Mouse (Mus musculus): Measurements from ENCODE around the gene Epas1. TPM values are rescaled to one million over a fixed set of nuclear protein-coding genes. Genes with fewer than 3 reads are reported as not detected.

The Epas1 gene
- polyA plus RNA-seq, 1 experiment from 2014 or later: 13.2 TPM

GRCm38 (mm10) chr17:86850700-86851337 is 97.3 kb downstream of the Epas1 start:
- no peak for TF ChIP-seq CTCF (IDR thresholded peaks at IDR 0.05; ENCODE audit: low read depth)
- Histone ChIP-seq H3K9ac (no peak overlapping the region), H3K36me3 (ENCODE audit: insufficient read depth) (no peaks in the 10 kb centered on the region), H3K27ac (ENCODE audit: low read depth) (no peak overlapping the region), H3K4me2 (no peak overlapping the region), H3K27me3 (ENCODE audit: insufficient read depth, low read length) (no peaks in the 10 kb centered on the region), H3K9me3 (ENCODE audit: low read depth, low read length) (no peaks in the 10 kb centered on the region), H3K4me1 (ENCODE audit: insufficient read depth) (no peaks in the 10 kb centered on the region), H3K4me3 (ENCODE audit: low read depth, low read length) (no peak overlapping the region)
- ATAC-seq (ENCODE audit: insufficient read depth) (no peak), DNase-seq (no peak)
- WGBS: 62% methylated on average over 9 of the region's 9 CpGs

DNA sequence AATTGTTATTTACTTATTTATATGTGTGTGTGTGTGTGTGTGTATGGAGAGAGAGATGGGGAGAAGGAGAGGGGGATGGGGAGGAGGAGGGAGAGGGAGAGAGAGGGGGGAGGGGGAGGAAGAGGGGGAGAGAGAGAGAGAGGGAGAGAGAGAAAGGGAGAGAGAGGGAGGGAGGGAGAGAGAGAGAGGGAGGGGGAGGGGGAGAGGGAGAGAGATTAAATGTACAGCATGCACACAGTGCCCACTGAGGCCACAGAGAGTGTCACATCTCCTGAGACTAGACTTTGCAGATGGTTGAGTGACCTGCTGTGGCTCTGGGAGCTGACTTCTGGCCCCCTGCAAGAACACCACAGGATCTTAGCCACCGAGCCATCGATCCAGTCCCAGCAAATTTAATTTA is 98.3 kb downstream of the Epas1 start:
- ATAC-seq (ENCODE audit: insufficient read depth): no peak
- H3K4me2 ChIP-seq: no peak overlapping the region
- 49% methylated on average over 2 of the region's 2 CpGs for WGBS
- TF ChIP-seq CTCF (IDR thresholded peaks at IDR 0.05; ENCODE audit: low read depth): no peak
- no peak overlapping the region for H3K9ac ChIP-seq
- no peak overlapping the region for H3K27ac ChIP-seq (ENCODE audit: low read depth)
- no peaks in the 10 kb centered on the region for H3K9me3 ChIP-seq (ENCODE audit: low read depth, low read length)
- no peaks in the 10 kb centered on the region for H3K36me3 ChIP-seq (ENCODE audit: insufficient read depth)
- no peak overlapping the region for H3K4me3 ChIP-seq (ENCODE audit: low read depth, low read length)
- H3K27me3 ChIP-seq (ENCODE audit: insufficient read depth, low read length): no peaks in the 10 kb centered on the region
- DNase-seq: no peak
- H3K4me1 ChIP-seq (ENCODE audit: insufficient read depth): no peaks in the 10 kb centered on the region

DNA sequence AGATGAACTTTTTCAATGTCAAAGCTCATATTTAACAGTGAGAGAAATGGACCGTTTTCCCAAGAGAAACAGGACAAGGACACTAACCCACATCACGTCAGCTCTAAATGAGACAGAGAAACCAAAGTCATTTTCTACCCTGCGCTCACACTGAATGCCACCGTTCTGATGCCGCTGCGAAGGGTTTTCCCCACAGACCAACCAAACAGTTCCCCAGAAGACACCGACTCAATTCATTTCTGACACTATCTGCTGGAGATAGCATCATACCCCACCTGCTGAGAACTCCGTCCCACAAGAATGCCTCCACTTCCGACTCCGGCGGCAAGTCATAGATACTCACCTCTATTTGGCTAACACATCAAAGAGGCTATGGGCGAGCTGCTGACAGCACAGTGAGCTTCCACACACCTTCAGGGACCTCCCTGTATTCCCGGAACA is 99.1 kb downstream of the Epas1 start:
- WGBS: 58% methylated on average over 13 of the region's 13 CpGs
- Histone ChIP-seq H3K27me3 (ENCODE audit: insufficient read depth, low read length) (no peaks in the 10 kb centered on the region), H3K27ac (ENCODE audit: low read depth) (no peak overlapping the region), H3K4me3 (ENCODE audit: low read depth, low read length) (no peak overlapping the region), H3K4me2 (no peak overlapping the region), H3K9ac (no peak overlapping the region), H3K36me3 (ENCODE audit: insufficient read depth) (no peaks in the 10 kb centered on the region), H3K4me1 (ENCODE audit: insufficient read depth) (no peaks in the 10 kb centered on the region), H3K9me3 (ENCODE audit: low read depth, low read length) (no peaks in the 10 kb centered on the region)
- ATAC-seq (ENCODE audit: insufficient read depth) (no peak), DNase-seq (no peak)
- TF ChIP-seq CTCF (IDR thresholded peaks at IDR 0.05; ENCODE audit: low read depth): no peak

DNA sequence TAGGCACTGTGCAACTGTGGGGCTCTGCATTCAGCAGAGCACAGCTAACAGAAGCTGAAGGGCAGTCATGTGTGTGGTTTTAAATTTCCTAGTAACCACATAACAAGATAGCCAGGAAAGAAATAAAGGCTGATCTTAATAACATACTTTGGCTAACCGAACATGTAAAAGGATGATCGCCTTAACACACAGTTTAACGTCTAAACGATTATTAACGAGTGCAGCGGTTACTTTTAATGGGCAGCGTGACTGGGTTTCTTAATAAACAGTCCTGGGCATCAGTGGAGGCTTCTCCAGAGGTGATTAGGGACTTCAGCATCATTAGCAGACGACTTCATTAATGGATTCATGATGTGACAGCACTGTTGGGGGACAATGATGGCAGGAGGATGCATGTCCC is 117.1 kb downstream of the Epas1 start:
- ATAC-seq (ENCODE audit: insufficient read depth): no peak

DNA sequence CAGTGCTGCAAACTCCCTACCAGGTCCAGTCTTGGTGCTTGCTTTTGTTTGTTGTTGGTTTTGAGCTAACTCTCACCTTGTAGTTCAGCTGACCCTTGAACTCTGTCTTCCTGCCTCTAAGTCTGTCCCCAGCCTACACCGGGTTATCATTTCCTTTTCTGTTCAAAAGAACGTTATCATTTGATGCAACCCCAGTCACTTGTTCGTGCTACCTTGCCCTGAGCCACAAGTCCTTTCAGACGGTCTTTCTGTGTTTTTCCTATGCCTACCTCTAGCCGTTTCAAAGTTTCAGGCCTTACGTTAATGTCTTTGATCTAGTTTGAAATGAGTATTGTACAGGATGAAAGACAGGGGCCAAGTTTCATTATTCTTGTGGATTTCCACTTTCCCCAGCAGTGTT is 119.1 kb downstream of the Epas1 start:
- no peaks in the 10 kb centered on the region for H3K36me3 ChIP-seq (ENCODE audit: insufficient read depth)
- 70% methylated on average over 6 of the region's 6 CpGs for WGBS
- no peak for TF ChIP-seq CTCF (IDR thresholded peaks at IDR 0.05; ENCODE audit: low read depth)

More for the DNA sequence above, 117.1 kb downstream of the Epas1 start:
- no peak overlapping the region for H3K4me2 ChIP-seq
- no peak overlapping the region for H3K4me3 ChIP-seq (ENCODE audit: low read depth, low read length)
- H3K36me3 ChIP-seq (ENCODE audit: insufficient read depth): no peaks in the 10 kb centered on the region
- no peaks in the 10 kb centered on the region for H3K9me3 ChIP-seq (ENCODE audit: low read depth, low read length)
- no peak overlapping the region for H3K27ac ChIP-seq (ENCODE audit: low read depth)
- H3K4me1 ChIP-seq (ENCODE audit: insufficient read depth): no peaks in the 10 kb centered on the region
- no peak for DNase-seq
- TF ChIP-seq CTCF (IDR thresholded peaks at IDR 0.05; ENCODE audit: low read depth): no peak
- WGBS: 85% methylated on average over 8 of the region's 8 CpGs
- H3K9ac ChIP-seq: no peak overlapping the region
- no peaks in the 10 kb centered on the region for H3K27me3 ChIP-seq (ENCODE audit: insufficient read depth, low read length)

DNA sequence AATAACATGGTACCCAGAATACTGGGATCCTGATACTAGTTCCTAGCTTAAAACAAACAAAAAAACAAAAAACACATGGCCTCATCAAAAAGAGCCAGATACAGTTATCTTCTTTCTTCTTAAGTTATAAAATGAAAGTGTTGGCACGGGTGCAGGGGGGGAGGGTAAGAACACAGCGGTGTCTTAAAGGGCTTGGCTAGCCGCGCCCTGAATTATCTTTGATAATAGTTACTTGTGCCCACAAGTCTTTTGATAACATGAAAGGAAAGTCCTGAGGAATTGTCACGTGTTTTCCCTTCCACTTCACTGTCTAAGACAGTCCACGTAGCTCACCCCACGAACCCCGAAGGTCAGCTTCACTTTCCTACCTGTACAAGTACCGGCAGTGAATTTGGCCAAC is 123.4 kb downstream of the Epas1 start:
- Histone ChIP-seq H3K4me2 (no peak overlapping the region), H3K4me3 (ENCODE audit: low read depth, low read length) (no peak overlapping the region), H3K27ac (ENCODE audit: low read depth) (no peak overlapping the region), H3K36me3 (ENCODE audit: insufficient read depth) (no peaks in the 10 kb centered on the region), H3K9ac (no peak overlapping the region), H3K27me3 (ENCODE audit: insufficient read depth, low read length) (no peaks in the 10 kb centered on the region), H3K4me1 (ENCODE audit: insufficient read depth) (no peaks in the 10 kb centered on the region), H3K9me3 (ENCODE audit: low read depth, low read length) (no peaks in the 10 kb centered on the region)
- 78% methylated on average over 9 of the region's 9 CpGs for WGBS
- DNase-seq: no peak
- no peak for ATAC-seq (ENCODE audit: insufficient read depth)
- TF ChIP-seq CTCF (IDR thresholded peaks at IDR 0.05; ENCODE audit: low read depth): no peak

More for the DNA sequence above, 119.1 kb downstream of the Epas1 start:
- Histone ChIP-seq H3K9ac (no peak overlapping the region), H3K9me3 (ENCODE audit: low read depth, low read length) (no peaks in the 10 kb centered on the region), H3K4me2 (no peak overlapping the region), H3K4me3 (ENCODE audit: low read depth, low read length) (no peak overlapping the region), H3K4me1 (ENCODE audit: insufficient read depth) (no peaks in the 10 kb centered on the region), H3K27me3 (ENCODE audit: insufficient read depth, low read length) (no peaks in the 10 kb centered on the region), H3K27ac (ENCODE audit: low read depth) (no peak overlapping the region)
- ATAC-seq (ENCODE audit: insufficient read depth) (no peak), DNase-seq (no peak)

- Histone ChIP-seq H3K9me3 (ENCODE audit: low read depth, low read length) (no peaks in the 10 kb centered on the region), H3K9ac (no peak overlapping the region), H3K4me3 (ENCODE audit: low read depth, low read length) (no peak overlapping the region), H3K4me1 (ENCODE audit: insufficient read depth) (no peaks in the 10 kb centered on the region), H3K36me3 (ENCODE audit: insufficient read depth) (no peaks in the 10 kb centered on the region), H3K4me2 (no peak overlapping the region), H3K27me3 (ENCODE audit: insufficient read depth, low read length) (no peaks in the 10 kb centered on the region), H3K27ac (ENCODE audit: low read depth) (no peak overlapping the region)
- ATAC-seq (ENCODE audit: insufficient read depth): no peak
- no peak for TF ChIP-seq CTCF (IDR thresholded peaks at IDR 0.05; ENCODE audit: low read depth)
- DNase-seq: no peak
- WGBS: 62% methylated on average over 2 of the region's 2 CpGs
Measured at GRCm38 (mm10) chr17:86877747-86878146, 124.2 kb downstream of the Epas1 start.
